ENCODE assay signal across 30 mouse cellular contexts in the genomic region with DNA sequence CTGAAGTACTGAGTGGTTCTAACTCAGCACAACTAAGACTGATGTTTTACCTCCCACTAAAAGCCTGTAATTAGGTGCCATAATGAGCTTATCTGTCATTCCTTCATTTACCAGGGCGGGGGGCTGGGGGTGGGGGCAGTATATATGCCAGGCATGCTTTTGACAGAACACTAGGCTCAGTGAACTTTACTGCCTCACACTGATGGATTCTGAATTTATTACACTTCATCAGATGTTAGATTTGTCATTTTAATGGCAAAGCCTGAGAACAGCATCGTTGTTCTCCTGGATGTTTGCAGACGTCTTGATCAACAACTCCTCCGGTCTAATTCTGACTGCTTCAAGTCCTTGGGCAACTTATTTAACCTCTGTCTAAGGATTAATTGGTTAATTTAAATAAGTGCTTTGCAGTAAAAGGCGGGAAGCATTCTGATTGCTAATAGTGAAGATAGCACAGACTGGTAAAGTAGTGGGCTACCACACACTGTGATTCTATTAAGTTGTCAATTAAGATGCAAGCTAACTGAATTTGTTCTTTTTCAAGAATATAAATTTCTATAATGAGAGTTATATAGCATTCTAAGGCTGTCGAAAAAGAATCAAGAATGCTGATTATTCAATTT.
DNase-seq lines count a peak whose midpoint lies in the region; ATAC-seq and TF ChIP-seq lines count a peak whose summit lies in the region.
"Had no signal": no experiment of that assay in that cellular context is flagged by ENCODE, and none has a peak within 500 bp of the region (broad histone marks: within the 10 kb centered on the region; RNA-seq: fewer than 3 reads in every experiment).

No protein-coding gene starts in this region.

- H3K9me3 ChIP-seq in forebrain, embryonic 11.5 days (ENCODE audit: control insufficient read depth, low read length): no peaks in the 10 kb centered on the region
- H3K9me3 ChIP-seq in forebrain, embryonic 10.5 days: no peaks in the 10 kb centered on the region
- H3K9me3 ChIP-seq in forebrain, embryonic 15.5 days: no peaks in the 10 kb centered on the region
- H3K9me3 ChIP-seq in neural tube, embryonic 14.5 days (ENCODE audit: control insufficient read depth, low read length): no peaks in the 10 kb centered on the region
- H3K9me3 ChIP-seq: embryonic facial prominence, embryonic 13.5 days; hindbrain, embryonic 15.5 days; kidney, embryonic 15.5 days; limb, embryonic 12.5 days; liver, embryonic 15.5 days; lung, embryonic 15.5 days; stomach, embryonic 15.5 days had no signal

- no peaks in the 10 kb centered on the region for H3K27me3 ChIP-seq in forebrain, embryonic 11.5 days (ENCODE audit: control insufficient read depth, insufficient read depth, low read length)
- no peaks in the 10 kb centered on the region for H3K27me3 ChIP-seq in forebrain, embryonic 10.5 days (ENCODE audit: poor library complexity, severe bottlenecking)
- H3K27me3 ChIP-seq in forebrain, embryonic 15.5 days: no peaks in the 10 kb centered on the region
- H3K27me3 ChIP-seq in neural tube, embryonic 14.5 days (ENCODE audit: control insufficient read depth, insufficient read depth, low read length): no peaks in the 10 kb centered on the region
- H3K27me3 ChIP-seq: embryonic facial prominence, embryonic 13.5 days; hindbrain, embryonic 15.5 days; kidney, embryonic 15.5 days; limb, embryonic 12.5 days; liver, embryonic 15.5 days; lung, embryonic 15.5 days; stomach, embryonic 15.5 days had no signal

- TF ChIP-seq CTCF in brain, embryonic 14.5 days (IDR thresholded peaks at IDR 0.05; ENCODE audit: borderline replicate concordance, extremely low read depth, insufficient read depth, insufficient read length): no peak

- no peak overlapping the region for H3K9ac ChIP-seq in forebrain, embryonic 11.5 days (ENCODE audit: low read length)
- H3K9ac ChIP-seq in forebrain, embryonic 15.5 days (replicated peaks): no peak overlapping the region
- no peak overlapping the region for H3K9ac ChIP-seq in neural tube, embryonic 14.5 days (replicated peaks; ENCODE audit: low read depth, low read length)
- H3K9ac ChIP-seq: embryonic facial prominence, embryonic 13.5 days; hindbrain, embryonic 15.5 days; kidney, embryonic 15.5 days; limb, embryonic 12.5 days; liver, embryonic 15.5 days; lung, embryonic 15.5 days; stomach, embryonic 15.5 days had no signal

- peak; percentile 87 for ATAC-seq in forebrain, embryonic 11.5 days (replicated peaks; ENCODE audit: low FRiP score)
- ATAC-seq in forebrain, embryonic 15.5 days (replicated peaks): peak; percentile 67
- ATAC-seq in neural tube, embryonic 14.5 days (ENCODE audit: low read depth): peak; percentile 75; the same call in 1 of the 2 replicates
- ATAC-seq: midbrain, embryonic 16.5 days had no signal

- peak; percentile 53 for DNase-seq in forebrain, embryonic 11.5 days (ENCODE audit: low spot score)
- DNase-seq in forebrain, embryonic 10.5 days (ENCODE audit: extremely low spot score, low spot score): no peak
- DNase-seq in brain, embryonic 14.5 days (ENCODE audit: low read depth): peak; percentile 70
- no peak for DNase-seq in testis, postnatal 10 days (ENCODE audit: low spot score)
- no peak for DNase-seq in right cerebral cortex, postnatal 36 days (ENCODE audit: low spot score in 2 of 2)
- DNase-seq: adrenal gland, adult 8-10 months; cerebellum, adult 11 months; cerebellum, adult 9-10 months; cerebellum, postnatal 36 days; gastrocnemius, postnatal 14 days; heart, adult 11 months; heart, postnatal 36 days; kidney, adult 18-20 months; kidney, postnatal 36 days; thymus, postnatal 14 days had no signal

- no peak overlapping the region for H3K27ac ChIP-seq in forebrain, embryonic 11.5 days (ENCODE audit: low read depth, low read length)
- H3K27ac ChIP-seq in forebrain, embryonic 10.5 days: no peak overlapping the region
- no peak overlapping the region for H3K27ac ChIP-seq in forebrain, embryonic 15.5 days (replicated peaks)
- no peak overlapping the region for H3K27ac ChIP-seq in neural tube, embryonic 14.5 days (ENCODE audit: low read depth, low read length)
- H3K27ac ChIP-seq: embryonic facial prominence, embryonic 13.5 days; hindbrain, embryonic 15.5 days; kidney, embryonic 15.5 days; layer of hippocampus, adult 2 months; left cerebral cortex, adult 2 months; limb, embryonic 12.5 days; liver, embryonic 15.5 days; lung, embryonic 15.5 days; stomach, embryonic 15.5 days had no signal

- H3K4me3 ChIP-seq in forebrain, embryonic 11.5 days (ENCODE audit: low read depth, low read length): no peak overlapping the region
- no peak overlapping the region for H3K4me3 ChIP-seq in forebrain, embryonic 10.5 days
- no peak overlapping the region for H3K4me3 ChIP-seq in forebrain, embryonic 15.5 days
- no peak overlapping the region for H3K4me3 ChIP-seq in neural tube, embryonic 14.5 days (ENCODE audit: low read depth, low read length)
- H3K4me3 ChIP-seq: embryonic facial prominence, embryonic 13.5 days; hindbrain, embryonic 15.5 days; kidney, embryonic 15.5 days; layer of hippocampus, adult 2 months; left cerebral cortex, adult 2 months; limb, embryonic 12.5 days; liver, embryonic 15.5 days; lung, embryonic 15.5 days; stomach, embryonic 15.5 days had no signal

- H3K4me1 ChIP-seq in forebrain, embryonic 11.5 days (replicated peaks; ENCODE audit: control insufficient read depth, insufficient read depth, low read length): no peaks in the 10 kb centered on the region
- peaks cover 6% of the 10 kb centered on the region for H3K4me1 ChIP-seq in forebrain, embryonic 10.5 days
- H3K4me1 ChIP-seq in forebrain, embryonic 15.5 days: 0 out of 2 replicates have a peak, but pooled peaks cover 4% of the 10 kb centered on the region
- H3K4me1 ChIP-seq in neural tube, embryonic 14.5 days (ENCODE audit: control insufficient read depth, insufficient read depth, low read length): no peaks in the 10 kb centered on the region
- H3K4me1 ChIP-seq: embryonic facial prominence, embryonic 13.5 days; hindbrain, embryonic 15.5 days; kidney, embryonic 15.5 days; limb, embryonic 12.5 days; liver, embryonic 15.5 days; lung, embryonic 15.5 days; stomach, embryonic 15.5 days had no signal

- H3K36me3 ChIP-seq in forebrain, embryonic 11.5 days (ENCODE audit: control insufficient read depth, insufficient read depth, low read length): no peaks in the 10 kb centered on the region
- no peaks in the 10 kb centered on the region for H3K36me3 ChIP-seq in forebrain, embryonic 10.5 days (replicated peaks)
- H3K36me3 ChIP-seq in forebrain, embryonic 15.5 days: no peaks in the 10 kb centered on the region
- no peaks in the 10 kb centered on the region for H3K36me3 ChIP-seq in neural tube, embryonic 14.5 days (ENCODE audit: control insufficient read depth, insufficient read depth, low read length)
- H3K36me3 ChIP-seq: embryonic facial prominence, embryonic 13.5 days; G1E; hindbrain, embryonic 15.5 days; kidney, embryonic 15.5 days; limb, embryonic 12.5 days; liver, embryonic 15.5 days; lung, embryonic 15.5 days; stomach, embryonic 15.5 days had no signal

- no peak for TF ChIP-seq POLR2A in brain, embryonic 14.5 days (IDR thresholded peaks at IDR 0.05; ENCODE audit: borderline replicate concordance, extremely low read depth, insufficient read depth, insufficient read length, poor library complexity, severe bottlenecking)

- 35% methylated on average over 6 of the region's 6 CpGs for WGBS in forebrain, embryonic 11.5 days
- 48% methylated on average over 6 of the region's 6 CpGs for WGBS in forebrain, embryonic 10.5 days
- 11% methylated on average over 6 of the region's 6 CpGs for WGBS in forebrain, embryonic 15.5 days
- 21% methylated on average over 6 of the region's 6 CpGs for WGBS in neural tube, embryonic 14.5 days

- no peak overlapping the region for H3K4me2 ChIP-seq in forebrain, embryonic 11.5 days (ENCODE audit: low read depth, low read length, severe bottlenecking)
- H3K4me2 ChIP-seq in forebrain, embryonic 15.5 days (replicated peaks): no peak overlapping the region
- no peak overlapping the region for H3K4me2 ChIP-seq in neural tube, embryonic 14.5 days (ENCODE audit: low read depth, low read length)
- H3K4me2 ChIP-seq: embryonic facial prominence, embryonic 13.5 days; heart, embryonic 11.5 days; hindbrain, embryonic 15.5 days; kidney, embryonic 15.5 days; limb, embryonic 12.5 days; liver, embryonic 15.5 days; lung, embryonic 15.5 days; midbrain, embryonic 11.5 days; stomach, embryonic 15.5 days had no signal

Comparison
In these comparisons a context has a peak if more than half of its experiments do, and no peak if none do; other contexts are left out.
1. DNase-seq: peak in forebrain, embryonic 11.5 days (single experiment) and brain, embryonic 14.5 days (single experiment); none in forebrain, embryonic 10.5 days (single experiment), testis, postnatal 10 days (single experiment) and right cerebral cortex, postnatal 36 days (0 of 2).
2. Peak in every context shown above with its lines, with median percentiles within 50 percentile points of each other: ATAC-seq.